Comparison of ENCODE assay signal across 9 mouse cellular contexts in genomic region chr19:12595135-12595529, GRCm38 (mm10). TPM values are rescaled to one million over a fixed set of nuclear protein-coding genes. Genes with fewer than 3 reads are reported as not detected.
DNase-seq lines count a peak whose midpoint lies in the region; ATAC-seq and TF ChIP-seq lines count a peak whose summit lies in the region.
"Had no signal": no experiment of that assay in that cellular context is flagged by ENCODE, and none has a peak within 500 bp of the region (broad histone marks: within the 10 kb centered on the region; RNA-seq: fewer than 3 reads in every experiment).

No protein-coding gene starts in this region.

- H3K27me3 ChIP-seq in lung, embryonic 15.5 days, result no peaks in the 10 kb centered on the region
- H3K27me3 ChIP-seq in hindbrain, embryonic 10.5 days (ENCODE audit: insufficient read depth, poor library complexity, severe bottlenecking), result peaks cover 9% of the 10 kb centered on the region
- H3K27me3 ChIP-seq in limb, embryonic 15.5 days, result no peaks in the 10 kb centered on the region
- H3K27me3 ChIP-seq in stomach, embryonic 16.5 days (ENCODE audit: control insufficient read depth, insufficient read depth, low read length), result no peaks in the 10 kb centered on the region

- H3K4me2 ChIP-seq in lung, embryonic 15.5 days, result peak overlapping the region; percentile 98
- H3K4me2 ChIP-seq in limb, embryonic 15.5 days, result peak overlapping the region; percentile 99
- peak overlapping the region; percentile 96; the same call in 1 of the 2 replicates for H3K4me2 ChIP-seq in stomach, embryonic 16.5 days (ENCODE audit: low read depth, low read length)

- peaks cover 9% of the 10 kb centered on the region; the same call in 1 of the 2 replicates for H3K4me1 ChIP-seq in lung, embryonic 15.5 days
- H3K4me1 ChIP-seq in lung, adult 2 months (ENCODE audit: control insufficient read depth, insufficient read depth, low read length), result peaks cover 6% of the 10 kb centered on the region; the same call in 1 of the 2 replicates
- peaks cover 7% of the 10 kb centered on the region; the same call in 1 of the 2 replicates for H3K4me1 ChIP-seq in hindbrain, embryonic 10.5 days (replicated peaks)
- peaks cover 8% of the 10 kb centered on the region for H3K4me1 ChIP-seq in limb, embryonic 15.5 days
- peaks cover 9% of the 10 kb centered on the region; the same call in 1 of the 2 replicates for H3K4me1 ChIP-seq in stomach, embryonic 16.5 days (ENCODE audit: control insufficient read depth, insufficient read depth, low read length)

- H3K27ac ChIP-seq in lung, embryonic 15.5 days, result no peak overlapping the region
- H3K27ac ChIP-seq in hindbrain, embryonic 10.5 days, result no peak overlapping the region
- H3K27ac ChIP-seq in limb, embryonic 15.5 days, result no peak overlapping the region
- H3K27ac ChIP-seq in stomach, embryonic 16.5 days (ENCODE audit: low read length), result no peak overlapping the region

- no peak; the same call in 1 of the 2 replicates for ATAC-seq in lung, embryonic 15.5 days (ENCODE audit: borderline replicate concordance, extremely low read depth, low FRiP score, low TSS enrichment)
- ATAC-seq in limb, embryonic 15.5 days (ENCODE audit: insufficient number of reproducible peaks, low FRiP score, low TSS enrichment, low read depth), result no peak
- ATAC-seq in stomach, embryonic 16.5 days (ENCODE audit: insufficient read depth, low FRiP score), result no peak

- H3K4me3 ChIP-seq in lung, embryonic 15.5 days, result peak overlapping the region; percentile 56; the same call in 1 of the 2 replicates
- no peak overlapping the region for H3K4me3 ChIP-seq in lung, adult 2 months (replicated peaks; ENCODE audit: extremely low read depth, low read depth, low read length)
- peak overlapping the region; percentile 68 for H3K4me3 ChIP-seq in hindbrain, embryonic 10.5 days
- peak overlapping the region; percentile 66 for H3K4me3 ChIP-seq in limb, embryonic 15.5 days
- H3K4me3 ChIP-seq in stomach, embryonic 16.5 days (replicated peaks; ENCODE audit: low read length), result peak overlapping the region; percentile 71; the same call in 1 of the 2 replicates

- H3K36me3 ChIP-seq in lung, embryonic 15.5 days, result no peaks in the 10 kb centered on the region
- H3K36me3 ChIP-seq in hindbrain, embryonic 10.5 days, result no peaks in the 10 kb centered on the region
- no peaks in the 10 kb centered on the region for H3K36me3 ChIP-seq in limb, embryonic 15.5 days
- H3K36me3 ChIP-seq in stomach, embryonic 16.5 days (ENCODE audit: control insufficient read depth, insufficient read depth, low read length), result no peaks in the 10 kb centered on the region

- no peak for TF ChIP-seq POLR2A in lung, adult 2 months (IDR thresholded peaks at IDR 0.05; ENCODE audit: borderline replicate concordance, extremely low read depth, low read depth, low read length)

- no peak overlapping the region for H3K9ac ChIP-seq in lung, embryonic 15.5 days
- no peak overlapping the region for H3K9ac ChIP-seq in limb, embryonic 15.5 days
- no peak overlapping the region for H3K9ac ChIP-seq in stomach, embryonic 16.5 days (ENCODE audit: low read length)

- no peaks in the 10 kb centered on the region for H3K9me3 ChIP-seq in lung, embryonic 15.5 days
- H3K9me3 ChIP-seq in hindbrain, embryonic 10.5 days, result no peaks in the 10 kb centered on the region
- H3K9me3 ChIP-seq in limb, embryonic 15.5 days, result no peaks in the 10 kb centered on the region
- no peaks in the 10 kb centered on the region for H3K9me3 ChIP-seq in stomach, embryonic 16.5 days (replicated peaks; ENCODE audit: control insufficient read depth, low read length)

- TF ChIP-seq CTCF in lung, adult 2 months (IDR thresholded peaks at IDR 0.05; ENCODE audit: insufficient read depth, low read length), result no peak

- no peak for DNase-seq in lung, adult 2 months
- no peak for DNase-seq in hindbrain, embryonic 10.5 days (ENCODE audit: low spot score)
- no peak for DNase-seq in layer of hippocampus, adult 11-12 months (ENCODE audit: low spot score)
- DNase-seq in layer of hippocampus, postnatal 14 days (ENCODE audit: low spot score in 2 of 2), result no peak

- 46% methylated on average over 2 of the region's 2 CpGs for WGBS in lung, embryonic 15.5 days
- WGBS in lung, adult 2 months, result 49% methylated on average over 2 of the region's 2 CpGs
- 67% methylated on average over 2 of the region's 2 CpGs for WGBS in hindbrain, embryonic 10.5 days
- 34% methylated on average over 2 of the region's 2 CpGs for WGBS in limb, embryonic 15.5 days
- WGBS in stomach, embryonic 16.5 days, result 51% methylated on average over 2 of the region's 2 CpGs

RNA-seq across cellular contexts. Expression of gene Gm4952, which starts 4.6 kb away (rescaled TPM):
- polyA plus RNA-seq in lung, embryonic 15.5 days (2015; fragmentation: Nextera tagmentation; extraction: Ambion mirVana), result 0.12 TPM in 1 of 2 replicates, not detected in the other
- not detected in 2 replicates for polyA plus RNA-seq in lung, adult 2 months (2012; rRNA removed)
- 0.18 TPM in 1 of 2 replicates, not detected in the other for polyA plus RNA-seq in hindbrain, embryonic 10.5 days (2016; fragmentation: Nextera tagmentation; extraction: Ambion mirVana)
- polyA plus RNA-seq in limb, embryonic 15.5 days (2015; fragmentation: Nextera tagmentation; extraction: Ambion mirVana), result 0.10 TPM in 1 of 2 replicates, not detected in the other
- polyA plus RNA-seq in stomach, embryonic 16.5 days (2015; fragmentation: Nextera tagmentation; extraction: Ambion mirVana), result 0.70 and 1.0 TPM in 2 replicates
- under 1 TPM; 0.14 to 0.33 TPM for total RNA-seq in layer of hippocampus, postnatal 14 days (2021)
- total RNA-seq: common myeloid progenitor, adult 5-6 weeks had no signal
- polyA plus RNA-seq: large intestine, adult 2 months had no signal

RNA-seq across cellular contexts. Expression of gene Glyat, which starts 38.0 kb away (rescaled TPM):
- polyA plus RNA-seq in lung, embryonic 15.5 days (2015; fragmentation: Nextera tagmentation; extraction: Ambion mirVana), result not detected in 2 replicates
- polyA plus RNA-seq in lung, adult 2 months (2012; rRNA removed), result not detected in 2 replicates
- not detected in 2 replicates for polyA plus RNA-seq in hindbrain, embryonic 10.5 days (2016; fragmentation: Nextera tagmentation; extraction: Ambion mirVana)
- not detected in 2 replicates for polyA plus RNA-seq in limb, embryonic 15.5 days (2015; fragmentation: Nextera tagmentation; extraction: Ambion mirVana)
- polyA plus RNA-seq in stomach, embryonic 16.5 days (2015; fragmentation: Nextera tagmentation; extraction: Ambion mirVana), result 0.05 TPM in 1 of 2 replicates, not detected in the other
- total RNA-seq in layer of hippocampus, postnatal 14 days (2021), result under 1 TPM; 0.21 to 0.24 TPM
- total RNA-seq: common myeloid progenitor, adult 5-6 weeks had no signal
- polyA plus RNA-seq: large intestine, adult 2 months had no signal

RNA-seq across cellular contexts. Expression of gene Fam111a, which starts 49.6 kb away (rescaled TPM):
- 32.0 TPM in 2 replicates for polyA plus RNA-seq in lung, embryonic 15.5 days (2015; fragmentation: Nextera tagmentation; extraction: Ambion mirVana)
- polyA plus RNA-seq in lung, adult 2 months (2012; rRNA removed), result 1.4 and 2.8 TPM in 2 replicates
- 15.3 and 20.2 TPM in 2 replicates for polyA plus RNA-seq in hindbrain, embryonic 10.5 days (2016; fragmentation: Nextera tagmentation; extraction: Ambion mirVana)
- polyA plus RNA-seq in limb, embryonic 15.5 days (2015; fragmentation: Nextera tagmentation; extraction: Ambion mirVana), result 24.0 and 25.5 TPM in 2 replicates
- polyA plus RNA-seq in stomach, embryonic 16.5 days (2015; fragmentation: Nextera tagmentation; extraction: Ambion mirVana), result 21.1 and 23.5 TPM in 2 replicates
- total RNA-seq in layer of hippocampus, postnatal 14 days (2021), result 1 to 10 TPM; 1.6 to 2.2 TPM
